Mouse (Mus musculus) bone marrow, adult 2 months (tissue): ENCODE measurements at regions not wholly inside any gene's neighbourhood (a gene's known extent, or its start where the extent isn't known, plus 50 kb on each side); places are given as distances from the start of the nearest gene placed in this dataset.

Experiments
- H3K27ac ChIP-seq: fragments of 200-500 bp; 2 replicates; pipeline ENCODE4 v1.5.1; 2012; ENCODE audit warnings: low read depth, mild to moderate bottlenecking, control low read depth, inconsistent platforms, low read length; ENCODE audit not compliant: control insufficient read depth, poor library complexity, insufficient read depth
- H3K4me1 ChIP-seq: fragments of 200-500 bp; 2 replicates; pipeline ENCODE4 v1.6.1; 2011; ENCODE audit warnings: low read length; ENCODE audit not compliant: control insufficient read depth, insufficient read depth
- H3K4me3 ChIP-seq: fragments of 200-500 bp; replicated peaks from 2 replicates; pipeline ENCODE3; 2011; ENCODE audit warnings: mild to moderate bottlenecking, low read depth, low read length, control low read depth; ENCODE audit not compliant: control insufficient read depth
- CTCF ChIP-seq: fragments of 200-500 bp; IDR thresholded peaks from 2 replicates; pipeline ENCODE4 v1.5.1; 2011; ENCODE audit warnings: low read length, control low read depth; ENCODE audit not compliant: control insufficient read depth, insufficient read depth
- POLR2A ChIP-seq: fragments of 200-500 bp; IDR thresholded peaks from 2 replicates; pipeline ENCODE4 v1.6.1; 2011; ENCODE audit warnings: low read depth, mild to moderate bottlenecking, control low read depth, low read length, borderline replicate concordance; ENCODE audit not compliant: control insufficient read depth
- WGBS: fragments of 180-500 bp; shearing (Covaris S2); methylation state at CpG from one replicate; pipeline ENCODE4 v1.1.7; 2018; 5-methylcytosine and 5-hydroxymethylcytosine counted together

- Histone ChIP-seq H3K27ac (no peak overlapping the region), H3K4me3 (no peak overlapping the region), H3K4me1 (no peaks in the 10 kb centered on the region)
- WGBS: 26% methylated on average over 4 of the region's 4 CpGs
- TF ChIP-seq CTCF: no peak
- no peak for TF ChIP-seq POLR2A
Observed at GRCm38 (mm10) chr7:72498562-72499230, 192.3 kb upstream of the Mctp2 start.

GRCm38 (mm10) chr7:72499788-72500187, 193.4 kb upstream of the Mctp2 start:
- WGBS: 76% methylated on average over 5 of the region's 5 CpGs
- H3K4me3 ChIP-seq: no peak overlapping the region
- no peaks in the 10 kb centered on the region for H3K4me1 ChIP-seq
- TF ChIP-seq CTCF (no peak), POLR2A (no peak)
- H3K27ac ChIP-seq: no peak overlapping the region

GRCm38 (mm10) chr7:72500190-72500589, 193.8 kb upstream of the Mctp2 start:
- Histone ChIP-seq H3K4me3 (no peak overlapping the region), H3K4me1 (no peaks in the 10 kb centered on the region), H3K27ac (no peak overlapping the region)
- TF ChIP-seq CTCF: no peak
- TF ChIP-seq POLR2A: no peak
- WGBS: 91% methylated on average over 3 of the region's 3 CpGs

DNA sequence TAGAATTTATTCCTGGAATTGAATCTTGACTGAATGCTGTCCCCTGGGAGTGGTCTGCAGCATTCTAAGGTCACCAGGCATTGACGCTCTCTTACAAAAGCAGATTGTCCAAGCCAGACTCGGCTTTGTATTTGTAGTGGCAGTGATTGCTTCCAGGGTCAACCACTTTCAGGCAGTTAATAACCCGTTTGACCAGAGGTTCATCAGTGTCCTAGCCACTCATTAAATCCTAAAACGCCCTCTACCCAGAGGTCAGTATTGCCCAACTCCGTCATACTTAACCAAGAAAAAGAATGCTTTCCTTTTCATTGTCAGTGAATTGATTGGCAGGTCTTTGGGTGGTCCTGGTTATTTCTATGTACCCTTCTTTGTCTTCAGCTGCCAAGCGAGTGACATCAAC, 194.6 kb upstream of the Mctp2 start:
- 71% methylated on average over 6 of the region's 6 CpGs for WGBS

GRCm38 (mm10) chr7:72501431-72501830, 195.0 kb upstream of the Mctp2 start:
- H3K4me3 ChIP-seq: no peak overlapping the region
- TF ChIP-seq CTCF: no peak
- TF ChIP-seq POLR2A: no peak
- H3K27ac ChIP-seq: no peak overlapping the region
- H3K4me1 ChIP-seq: no peaks in the 10 kb centered on the region
- 82% methylated on average over 3 of the region's 3 CpGs for WGBS

More for the DNA sequence above, 194.6 kb upstream of the Mctp2 start:
- no peaks in the 10 kb centered on the region for H3K4me1 ChIP-seq
- no peak overlapping the region for H3K4me3 ChIP-seq
- H3K27ac ChIP-seq: no peak overlapping the region
- TF ChIP-seq CTCF (no peak), POLR2A (no peak)

DNA sequence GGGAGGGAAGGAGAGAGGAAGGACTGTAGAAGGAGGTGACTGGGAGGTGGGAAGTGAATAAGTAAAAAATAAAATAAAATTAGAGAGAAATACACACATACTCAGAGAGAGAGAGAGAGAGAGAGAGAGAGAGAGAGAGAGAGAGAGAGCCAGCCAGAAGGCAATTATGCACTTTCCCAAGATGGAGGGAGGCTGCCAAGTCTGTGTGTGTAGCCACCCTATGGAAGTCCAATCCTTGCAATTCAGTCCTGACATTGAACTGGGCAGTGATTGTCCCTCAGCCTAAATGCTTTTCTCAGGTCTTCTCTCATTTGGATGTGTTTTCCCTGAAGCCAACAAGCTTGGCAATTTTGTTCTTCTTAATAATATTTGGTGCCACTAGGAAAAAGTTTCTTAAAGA, 197.3 kb upstream of the Mctp2 start:
- TF ChIP-seq POLR2A (no peak), CTCF (no peak)
- H3K4me1 ChIP-seq: no peaks in the 10 kb centered on the region
- no peak overlapping the region for H3K4me3 ChIP-seq
- no peak overlapping the region for H3K27ac ChIP-seq

GRCm38 (mm10) chr7:72504268-72504667, 197.9 kb upstream of the Mctp2 start:
- TF ChIP-seq POLR2A: no peak
- Histone ChIP-seq H3K4me3 (no peak overlapping the region), H3K4me1 (no peaks in the 10 kb centered on the region), H3K27ac (no peak overlapping the region)
- 75% methylated on average over 4 of the region's 4 CpGs for WGBS

- WGBS: 84% methylated on average over 8 of the region's 8 CpGs
- TF ChIP-seq POLR2A (no peak), CTCF (no peak)
- no peak overlapping the region for H3K27ac ChIP-seq
Observed at GRCm38 (mm10) chr7:72505732-72506460, 199.5 kb upstream of the Mctp2 start.

GRCm38 (mm10) chr7:72507946-72508345, 201.5 kb upstream of the Mctp2 start:
- 77% methylated on average over 5 of the region's 5 CpGs for WGBS
- no peak for TF ChIP-seq CTCF
- no peak for TF ChIP-seq POLR2A
- Histone ChIP-seq H3K27ac (no peak overlapping the region), H3K4me3 (no peak overlapping the region), H3K4me1 (no peaks in the 10 kb centered on the region)

More at GRCm38 (mm10) chr7:72505732-72506460, 199.5 kb upstream of the Mctp2 start:
- H3K4me3 ChIP-seq: no peak overlapping the region
- H3K4me1 ChIP-seq: no peaks in the 10 kb centered on the region
